Mouse (Mus musculus): ENCODE data around the gene Slc9a8. TPM values are rescaled to one million over a fixed set of nuclear protein-coding genes. Genes with fewer than 3 reads are reported as not detected.

Gene Slc9a8
- polyA plus RNA-seq, 1 experiment from 2014 or later: 9.3 TPM

GRCm38 (mm10) chr2:167405101-167405880 lies 16.2 kb upstream of the Slc9a8 start:
- Histone ChIP-seq H3K4me1 (ENCODE audit: insufficient read depth) (no peaks in the 10 kb centered on the region), H3K27me3 (ENCODE audit: insufficient read depth, low read length) (no peaks in the 10 kb centered on the region), H3K9me3 (ENCODE audit: low read length) (no peaks in the 10 kb centered on the region), H3K27ac (ENCODE audit: low read depth) (no peak overlapping the region), H3K4me3 (ENCODE audit: low read depth, low read length) (no peak overlapping the region), H3K9ac (replicated peaks) (no peak overlapping the region), H3K4me2 (ENCODE audit: low read depth, low read length) (no peak overlapping the region), H3K36me3 (replicated peaks; ENCODE audit: insufficient read depth, low read length) (no peaks in the 10 kb centered on the region)
- TF ChIP-seq CTCF (IDR thresholded peaks at IDR 0.05; ENCODE audit: low read depth) (no peak), EP300 (IDR thresholded peaks at IDR 0.05; ENCODE audit: low read depth) (no peak)
- no peak for ATAC-seq
- WGBS (ENCODE audit: insufficient replicate concordance): 75% methylated on average over 20 of the region's 20 CpGs
- DNase-seq: no peak

GRCm38 (mm10) chr2:167407296-167407929 lies 14.1 kb upstream of the Slc9a8 start:
- Histone ChIP-seq H3K9me3 (ENCODE audit: low read length) (no peaks in the 10 kb centered on the region), H3K4me2 (ENCODE audit: low read depth, low read length) (no peak overlapping the region), H3K4me3 (ENCODE audit: low read depth, low read length) (no peak overlapping the region), H3K27ac (ENCODE audit: low read depth) (no peak overlapping the region), H3K27me3 (ENCODE audit: insufficient read depth, low read length) (no peaks in the 10 kb centered on the region), H3K36me3 (replicated peaks; ENCODE audit: insufficient read depth, low read length) (no peaks in the 10 kb centered on the region), H3K9ac (replicated peaks) (no peak overlapping the region), H3K4me1 (ENCODE audit: insufficient read depth) (no peaks in the 10 kb centered on the region)
- no peak for TF ChIP-seq EP300 (IDR thresholded peaks at IDR 0.05; ENCODE audit: low read depth)
- no peak for TF ChIP-seq CTCF (IDR thresholded peaks at IDR 0.05; ENCODE audit: low read depth)
- ATAC-seq: no peak
- 84% methylated on average over 16 of the region's 16 CpGs for WGBS (ENCODE audit: insufficient replicate concordance)
- no peak for DNase-seq

GRCm38 (mm10) chr2:167414461-167414860 lies 7.1 kb upstream of the Slc9a8 start:
- H3K4me1 ChIP-seq (ENCODE audit: insufficient read depth): peaks cover 3% of the 10 kb centered on the region; the same call in 1 of the 2 replicates
- WGBS (ENCODE audit: insufficient replicate concordance): 81% methylated on average over 5 of the region's 5 CpGs
- H3K9ac ChIP-seq (replicated peaks): no peak overlapping the region
- ATAC-seq (no peak), DNase-seq (no peak)
- H3K4me2 ChIP-seq (ENCODE audit: low read depth, low read length): no peak overlapping the region
- H3K9me3 ChIP-seq (ENCODE audit: low read length): 0 out of 2 replicates have a peak, but pooled peaks cover 3% of the 10 kb centered on the region
- no peak overlapping the region for H3K27ac ChIP-seq (ENCODE audit: low read depth)
- H3K27me3 ChIP-seq (ENCODE audit: insufficient read depth, low read length): no peaks in the 10 kb centered on the region
- H3K36me3 ChIP-seq (replicated peaks; ENCODE audit: insufficient read depth, low read length): no peaks in the 10 kb centered on the region
- TF ChIP-seq EP300 (IDR thresholded peaks at IDR 0.05; ENCODE audit: low read depth) (no peak), CTCF (IDR thresholded peaks at IDR 0.05; ENCODE audit: low read depth) (no peak)
- no peak overlapping the region for H3K4me3 ChIP-seq (ENCODE audit: low read depth, low read length)

GRCm38 (mm10) chr2:167415970-167416563 lies 5.4 kb upstream of the Slc9a8 start:
- Histone ChIP-seq H3K9me3 (ENCODE audit: low read length) (0 out of 2 replicates have a peak, but pooled peaks cover 3% of the 10 kb centered on the region), H3K9ac (replicated peaks) (no peak overlapping the region), H3K27me3 (ENCODE audit: insufficient read depth, low read length) (no peaks in the 10 kb centered on the region), H3K4me1 (ENCODE audit: insufficient read depth) (peaks cover 12% of the 10 kb centered on the region), H3K27ac (ENCODE audit: low read depth) (peak overlapping the region; percentile 60; the same call in 1 of the 2 replicates), H3K4me3 (ENCODE audit: low read depth, low read length) (no peak overlapping the region), H3K36me3 (replicated peaks; ENCODE audit: insufficient read depth, low read length) (no peaks in the 10 kb centered on the region), H3K4me2 (ENCODE audit: low read depth, low read length) (no peak overlapping the region)
- TF ChIP-seq CTCF (IDR thresholded peaks at IDR 0.05; ENCODE audit: low read depth) (no peak), EP300 (IDR thresholded peaks at IDR 0.05; ENCODE audit: low read depth) (peak; percentile 86)
- ATAC-seq (peak; percentile 93), DNase-seq (peak; percentile 86)
- WGBS (ENCODE audit: insufficient replicate concordance): 58% methylated on average over 9 of the region's 9 CpGs

GRCm38 (mm10) chr2:167417048-167417447 lies 4.5 kb upstream of the Slc9a8 start:
- Histone ChIP-seq H3K27me3 (ENCODE audit: insufficient read depth, low read length) (no peaks in the 10 kb centered on the region), H3K9me3 (ENCODE audit: low read length) (0 out of 2 replicates have a peak, but pooled peaks cover 3% of the 10 kb centered on the region), H3K4me3 (ENCODE audit: low read depth, low read length) (no peak overlapping the region), H3K9ac (replicated peaks) (no peak overlapping the region), H3K4me1 (ENCODE audit: insufficient read depth) (peaks cover 12% of the 10 kb centered on the region), H3K27ac (ENCODE audit: low read depth) (no peak overlapping the region), H3K36me3 (replicated peaks; ENCODE audit: insufficient read depth, low read length) (no peaks in the 10 kb centered on the region), H3K4me2 (ENCODE audit: low read depth, low read length) (no peak overlapping the region)
- no peak for TF ChIP-seq CTCF (IDR thresholded peaks at IDR 0.05; ENCODE audit: low read depth)
- no peak for TF ChIP-seq EP300 (IDR thresholded peaks at IDR 0.05; ENCODE audit: low read depth)
- ATAC-seq (no peak), DNase-seq (no peak)
- whole genome bisulfite sequencing (ENCODE audit: insufficient replicate concordance): 88% methylated on average over 3 of the region's 3 CpGs

- Histone ChIP-seq H3K9me3 (ENCODE audit: low read length) (0 out of 2 replicates have a peak, but pooled peaks cover 3% of the 10 kb centered on the region), H3K27ac (ENCODE audit: low read depth) (no peak overlapping the region), H3K27me3 (ENCODE audit: insufficient read depth, low read length) (no peaks in the 10 kb centered on the region), H3K4me1 (ENCODE audit: insufficient read depth) (peaks cover 17% of the 10 kb centered on the region), H3K4me2 (ENCODE audit: low read depth, low read length) (no peak overlapping the region), H3K4me3 (ENCODE audit: low read depth, low read length) (no peak overlapping the region), H3K9ac (replicated peaks) (no peak overlapping the region), H3K36me3 (replicated peaks; ENCODE audit: insufficient read depth, low read length) (no peaks in the 10 kb centered on the region)
- 18% methylated on average over 4 of the region's 4 CpGs for WGBS (ENCODE audit: insufficient replicate concordance)
- no peak for ATAC-seq
- peak; percentile 83 for TF ChIP-seq CTCF (IDR thresholded peaks at IDR 0.05; ENCODE audit: low read depth)
- TF ChIP-seq EP300 (IDR thresholded peaks at IDR 0.05; ENCODE audit: low read depth): no peak
- peak; percentile 79 for DNase-seq
Measured at GRCm38 (mm10) chr2:167417694-167418093, 3.8 kb upstream of the Slc9a8 start.

Measured in liver, postnatal 0 days (tissue).